Comparison of ENCODE assay signal across 29 mouse cellular contexts in the genomic region with DNA sequence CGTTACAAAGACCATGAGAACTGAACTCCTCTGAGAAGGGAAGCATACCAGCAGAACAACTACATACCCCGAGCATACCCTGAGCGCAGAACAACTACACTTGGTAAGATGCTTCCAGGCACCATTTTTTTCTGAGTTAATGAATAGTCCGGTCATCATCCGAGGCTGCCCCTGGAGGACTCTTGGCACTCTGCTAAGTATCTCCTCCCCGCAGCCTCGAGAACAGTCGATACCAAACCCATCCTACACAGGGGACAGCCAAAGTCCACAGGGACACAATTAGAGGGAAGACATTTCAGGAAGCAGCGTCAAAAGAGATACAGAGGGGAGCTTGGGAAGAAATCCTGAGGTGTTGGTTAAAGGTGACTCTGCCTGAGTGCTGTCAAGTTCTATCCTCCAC. TPM values are rescaled to one million over a fixed set of nuclear protein-coding genes. Genes with fewer than 3 reads are reported as not detected.
A peak's percentile ranks its signal among the peaks of the same experiment; 100 is the strongest.
DNase-seq lines count a peak whose midpoint lies in the region; ATAC-seq and TF ChIP-seq lines count a peak whose summit lies in the region.
"Had no signal": no experiment of that assay in that cellular context is flagged by ENCODE, and none has a peak within 500 bp of the region (broad histone marks: within the 10 kb centered on the region; RNA-seq: fewer than 3 reads in every experiment).

No protein-coding gene starts in this region.

- no peak overlapping the region for H3K27ac ChIP-seq in hindbrain, embryonic 15.5 days (replicated peaks)
- H3K27ac ChIP-seq in hindbrain, embryonic 13.5 days: no peak overlapping the region
- H3K27ac ChIP-seq in kidney, adult 2 months (ENCODE audit: insufficient read depth, low read depth, low read length): no peak overlapping the region
- no peak overlapping the region for H3K27ac ChIP-seq in kidney, embryonic 16.5 days (ENCODE audit: low read length)
- H3K27ac ChIP-seq in liver, adult 2 months (replicated peaks; ENCODE audit: insufficient read depth, low read depth, low read length): no peak overlapping the region
- H3K27ac ChIP-seq in liver, postnatal 0 days (ENCODE audit: low read depth): no peak overlapping the region
- H3K27ac ChIP-seq: embryonic facial prominence, embryonic 12.5 days; forebrain, embryonic 13.5 days; heart, adult 2 months; heart, embryonic 10.5 days; heart, embryonic 13.5 days had no signal

- peak; percentile 78 for DNase-seq in kidney, adult 2 months
- DNase-seq in liver, adult 2 months (ENCODE audit: extremely low read depth, low read depth, low spot score): peak; percentile 30
- no peak for DNase-seq in liver, postnatal 0 days
- DNase-seq in layer of hippocampus, postnatal 36 days: no peak
- DNase-seq: adrenal gland, postnatal 10 days; adrenal gland, postnatal 36 days; B cell, adult 2 months; cerebellum, adult 18-20 months; cerebellum, adult 9-10 months; gastrocnemius, postnatal 10 days; gastrocnemius, postnatal 36 days; heart, adult 2 months; heart, postnatal 14 days; heart, postnatal 4 days had no signal

- no peak overlapping the region for H3K4me2 ChIP-seq in hindbrain, embryonic 15.5 days
- no peak overlapping the region for H3K4me2 ChIP-seq in hindbrain, embryonic 13.5 days
- H3K4me2 ChIP-seq in kidney, embryonic 16.5 days (replicated peaks; ENCODE audit: low read depth, low read length): no peak overlapping the region
- no peak overlapping the region for H3K4me2 ChIP-seq in liver, postnatal 0 days (ENCODE audit: low read depth, low read length)
- H3K4me2 ChIP-seq: embryonic facial prominence, embryonic 12.5 days; forebrain, embryonic 13.5 days; heart, embryonic 13.5 days had no signal

- peak; percentile 23; the same call in 1 of the 2 replicates for ATAC-seq in hindbrain, embryonic 15.5 days (ENCODE audit: low FRiP score, low read depth)
- ATAC-seq in hindbrain, embryonic 13.5 days (ENCODE audit: low FRiP score): no peak
- ATAC-seq in kidney, embryonic 16.5 days (ENCODE audit: low FRiP score, low TSS enrichment): no peak; the same call in 1 of the 2 replicates
- ATAC-seq in liver, postnatal 0 days: no peak
- ATAC-seq: forebrain, embryonic 13.5 days; forebrain, embryonic 16.5 days; hindbrain, embryonic 16.5 days; Patski had no signal

- H3K4me1 ChIP-seq in hindbrain, embryonic 15.5 days (replicated peaks): no peaks in the 10 kb centered on the region
- no peaks in the 10 kb centered on the region for H3K4me1 ChIP-seq in hindbrain, embryonic 13.5 days (replicated peaks)
- H3K4me1 ChIP-seq in kidney, adult 2 months (ENCODE audit: control insufficient read depth, insufficient read depth, low read length): no peaks in the 10 kb centered on the region
- H3K4me1 ChIP-seq in kidney, embryonic 16.5 days (ENCODE audit: insufficient read depth, low read length): peaks cover 10% of the 10 kb centered on the region; the same call in 1 of the 2 replicates
- no peaks in the 10 kb centered on the region for H3K4me1 ChIP-seq in liver, adult 2 months (ENCODE audit: control insufficient read depth, insufficient read depth, low read length)
- H3K4me1 ChIP-seq in liver, postnatal 0 days (ENCODE audit: insufficient read depth): no peaks in the 10 kb centered on the region
- H3K4me1 ChIP-seq: forebrain, embryonic 13.5 days; heart, embryonic 13.5 days had no signal

- WGBS in hindbrain, embryonic 15.5 days: 77% methylated on average over 9 of the region's 9 CpGs
- WGBS in hindbrain, embryonic 13.5 days: 80% methylated on average over 9 of the region's 9 CpGs
- WGBS in kidney, adult 2 months: 50% methylated on average over 9 of the region's 9 CpGs
- WGBS in kidney, embryonic 16.5 days: 77% methylated on average over 9 of the region's 9 CpGs
- WGBS in liver, adult 2 months: 72% methylated on average over 9 of the region's 9 CpGs
- whole genome bisulfite sequencing in liver, postnatal 0 days (ENCODE audit: insufficient replicate concordance): 78% methylated on average over 9 of the region's 9 CpGs

- no peak overlapping the region for H3K4me3 ChIP-seq in hindbrain, embryonic 15.5 days
- no peak overlapping the region for H3K4me3 ChIP-seq in hindbrain, embryonic 13.5 days
- no peak overlapping the region for H3K4me3 ChIP-seq in kidney, adult 2 months (ENCODE audit: insufficient read depth, low read depth, low read length)
- no peak overlapping the region for H3K4me3 ChIP-seq in kidney, embryonic 16.5 days (ENCODE audit: low read length)
- H3K4me3 ChIP-seq in liver, adult 2 months (ENCODE audit: insufficient read depth, low read depth, low read length): no peak overlapping the region
- no peak overlapping the region for H3K4me3 ChIP-seq in liver, postnatal 0 days (ENCODE audit: low read depth, low read length)
- H3K4me3 ChIP-seq: embryonic facial prominence, embryonic 12.5 days; erythroblast, embryonic 14.5 days; forebrain, embryonic 13.5 days; heart, adult 2 months; heart, embryonic 10.5 days; heart, embryonic 13.5 days had no signal

- H3K79me2 ChIP-seq in liver, adult 2 months (ENCODE audit: control insufficient read depth, insufficient read depth, low read length): no peaks in the 10 kb centered on the region

- no peak for TF ChIP-seq CTCF in kidney, adult 2 months (conservative IDR thresholded peaks at IDR 0.05; ENCODE audit: insufficient read depth, insufficient read length, low read depth, low read length)
- TF ChIP-seq CTCF in liver, adult 2 months (IDR thresholded peaks at IDR 0.05; ENCODE audit: low read depth, low read length): no peak
- TF ChIP-seq CTCF in liver, postnatal 0 days (IDR thresholded peaks at IDR 0.05; ENCODE audit: low read depth): no peak

- no peaks in the 10 kb centered on the region for H3K36me3 ChIP-seq in hindbrain, embryonic 15.5 days
- no peaks in the 10 kb centered on the region for H3K36me3 ChIP-seq in hindbrain, embryonic 13.5 days
- H3K36me3 ChIP-seq in kidney, adult 2 months (ENCODE audit: control insufficient read depth, insufficient read depth, low read length): no peaks in the 10 kb centered on the region
- no peaks in the 10 kb centered on the region for H3K36me3 ChIP-seq in kidney, embryonic 16.5 days (ENCODE audit: insufficient read depth, low read length)
- no peaks in the 10 kb centered on the region for H3K36me3 ChIP-seq in liver, adult 2 months (ENCODE audit: control insufficient read depth, insufficient read depth, low read length)
- H3K36me3 ChIP-seq in liver, postnatal 0 days (replicated peaks; ENCODE audit: insufficient read depth, low read length): no peaks in the 10 kb centered on the region
- H3K36me3 ChIP-seq: embryonic facial prominence, embryonic 12.5 days; heart, embryonic 10.5 days; heart, embryonic 13.5 days had no signal

- no peaks in the 10 kb centered on the region for H3K27me3 ChIP-seq in hindbrain, embryonic 15.5 days
- no peaks in the 10 kb centered on the region for H3K27me3 ChIP-seq in hindbrain, embryonic 13.5 days
- no peaks in the 10 kb centered on the region for H3K27me3 ChIP-seq in kidney, adult 2 months (replicated peaks; ENCODE audit: control insufficient read depth, insufficient read depth, low read length)
- no peaks in the 10 kb centered on the region for H3K27me3 ChIP-seq in kidney, embryonic 16.5 days (ENCODE audit: insufficient read depth, low read length)
- no peaks in the 10 kb centered on the region for H3K27me3 ChIP-seq in liver, adult 2 months (ENCODE audit: control insufficient read depth, insufficient read depth, low read length)
- no peaks in the 10 kb centered on the region for H3K27me3 ChIP-seq in liver, postnatal 0 days (ENCODE audit: insufficient read depth, low read length)
- H3K27me3 ChIP-seq: embryonic facial prominence, embryonic 12.5 days; forebrain, embryonic 13.5 days; Patski had no signal

- TF ChIP-seq POLR2A in kidney, adult 2 months (IDR thresholded peaks at IDR 0.05; ENCODE audit: low read depth, low read length): no peak
- no peak for TF ChIP-seq POLR2A in liver, adult 2 months (IDR thresholded peaks at IDR 0.05; ENCODE audit: extremely low read depth, insufficient read depth, low read length)

- TF ChIP-seq EP300 in liver, postnatal 0 days (IDR thresholded peaks at IDR 0.05; ENCODE audit: low read depth): no peak

- no peaks in the 10 kb centered on the region for H3K9me3 ChIP-seq in hindbrain, embryonic 15.5 days
- H3K9me3 ChIP-seq in hindbrain, embryonic 13.5 days: no peaks in the 10 kb centered on the region
- no peaks in the 10 kb centered on the region for H3K9me3 ChIP-seq in kidney, embryonic 16.5 days (ENCODE audit: low read length)
- H3K9me3 ChIP-seq in liver, postnatal 0 days (ENCODE audit: low read length): no peaks in the 10 kb centered on the region
- H3K9me3 ChIP-seq: embryonic facial prominence, embryonic 12.5 days; forebrain, embryonic 13.5 days; G1E; heart, embryonic 10.5 days; heart, embryonic 13.5 days had no signal

- no peak overlapping the region for H3K9ac ChIP-seq in hindbrain, embryonic 15.5 days
- no peak overlapping the region for H3K9ac ChIP-seq in hindbrain, embryonic 13.5 days
- no peak overlapping the region for H3K9ac ChIP-seq in kidney, embryonic 16.5 days (replicated peaks; ENCODE audit: low read length)
- H3K9ac ChIP-seq in liver, adult 2 months (ENCODE audit: low read depth, low read length): no peak overlapping the region
- no peak overlapping the region for H3K9ac ChIP-seq in liver, postnatal 0 days (replicated peaks)
- H3K9ac ChIP-seq: embryonic facial prominence, embryonic 12.5 days; forebrain, embryonic 13.5 days; heart, embryonic 13.5 days had no signal

RNA-seq across cellular contexts. Expression of gene Pgpep1l, which starts 22.8 kb away (rescaled TPM):
- polyA plus RNA-seq in hindbrain, embryonic 15.5 days (2015; fragmentation: Nextera tagmentation; extraction: Ambion mirVana): not detected in 2 replicates
- not detected in 2 replicates for polyA plus RNA-seq in hindbrain, embryonic 13.5 days (2015; fragmentation: Nextera tagmentation; extraction: Ambion mirVana)
- 0.16 and 1.1 TPM in 2 replicates for polyA plus RNA-seq in kidney, adult 2 months (2012; rRNA removed)
- not detected in 2 replicates for polyA plus RNA-seq in kidney, embryonic 16.5 days (2015; fragmentation: Nextera tagmentation; extraction: Ambion mirVana)
- total RNA-seq in liver, adult 2 months (2014; rRNA removed): 1.1 and 1.5 TPM in 2 replicates
- polyA plus RNA-seq in liver, adult 2 months (2012; rRNA removed): 0.15 and 0.32 TPM in 2 replicates
- not detected in 2 replicates for polyA plus RNA-seq in liver, postnatal 0 days (2015; fragmentation: Nextera tagmentation; extraction: Ambion mirVana)
- total RNA-seq in layer of hippocampus, postnatal 36 days (2021): 1 to 10 TPM; 2.3 to 2.9 TPM
- total RNA-seq: adrenal gland, postnatal 36 days; CH12.LX; G1E; granulocyte monocyte progenitor cell, adult 5-6 weeks; heart, adult 2 months; heart, postnatal 4 days had no signal
- polyA plus RNA-seq: embryonic facial prominence, embryonic 12.5 days; erythroblast, embryonic 14.5 days; forebrain, embryonic 13.5 days; forebrain, embryonic 16.5 days; heart, embryonic 10.5 days; heart, embryonic 13.5 days; hindbrain, embryonic 11.5 days; hindbrain, embryonic 16.5 days; Patski had no signal

RNA-seq across cellular contexts. Expression of gene Fam169b, which starts 32.4 kb away (rescaled TPM):
- 0.12 TPM in 2 replicates for polyA plus RNA-seq in hindbrain, embryonic 15.5 days (2015; fragmentation: Nextera tagmentation; extraction: Ambion mirVana)
- 0.14 TPM in 1 of 2 replicates, not detected in the other for polyA plus RNA-seq in hindbrain, embryonic 13.5 days (2015; fragmentation: Nextera tagmentation; extraction: Ambion mirVana)
- polyA plus RNA-seq in kidney, adult 2 months (2012; rRNA removed): 7.9 and 11.3 TPM in 2 replicates
- 1.1 and 1.5 TPM in 2 replicates for polyA plus RNA-seq in kidney, embryonic 16.5 days (2015; fragmentation: Nextera tagmentation; extraction: Ambion mirVana)
- 17.6 and 21.8 TPM in 2 replicates for total RNA-seq in liver, adult 2 months (2014; rRNA removed)
- 25.2 and 25.8 TPM in 2 replicates for polyA plus RNA-seq in liver, adult 2 months (2012; rRNA removed)
- 4.5 and 4.7 TPM in 2 replicates for polyA plus RNA-seq in liver, postnatal 0 days (2015; fragmentation: Nextera tagmentation; extraction: Ambion mirVana)
- under 1 TPM; 0.51 to 0.92 TPM for total RNA-seq in layer of hippocampus, postnatal 36 days (2021)
- polyA plus RNA-seq: erythroblast, embryonic 14.5 days; forebrain, embryonic 13.5 days; forebrain, embryonic 16.5 days; G1E; hindbrain, embryonic 16.5 days had no signal

Comparison
In these comparisons a context has a peak if more than half of its experiments do, and no peak if none do; other contexts are left out.
1. DNase-seq: peak in kidney, adult 2 months (single experiment) and liver, adult 2 months (single experiment); none in liver, postnatal 0 days (single experiment) and layer of hippocampus, postnatal 36 days (0 of 2).